Mouse (Mus musculus) embryonic facial prominence, embryonic 14.5 days (tissue): ENCODE results near the gene Llph. TPM values are rescaled to one million over a fixed set of nuclear protein-coding genes. Genes with fewer than 3 reads are reported as not detected.

Source experiments
- ATAC-seq: fragments of 200-750 bp; cut with Nextera tagmentation; 2 replicates; pipeline ENCODE4 v1.8.0; 2017; ENCODE audit warnings: low read depth, moderate number of reproducible peaks, moderate TSS enrichment
- DNase-seq: peaks from one replicate; pipeline ENCODE4 v3.0.0-alpha.2; 2015; ENCODE audit warnings: low spot score
- H3K27ac ChIP-seq: fragments of 300-500 bp; sonication (generic); replicated peaks from 2 replicates; pipeline ENCODE4 v1.5.1; 2014; ENCODE audit warnings: low read depth, mild to moderate bottlenecking, low read length, moderate library complexity
- H3K27me3 ChIP-seq: fragments of 300-500 bp; sonication (generic); replicated peaks from 2 replicates; pipeline ENCODE4 v1.6.1; 2014; ENCODE audit warnings: low read length; ENCODE audit not compliant: control insufficient read depth, insufficient read depth
- H3K36me3 ChIP-seq: fragments of 300-500 bp; sonication (generic); 2 replicates; pipeline ENCODE4 v1.6.1; 2014; ENCODE audit warnings: low read length, mixed read lengths; ENCODE audit not compliant: control insufficient read depth, insufficient read depth
- H3K4me1 ChIP-seq: fragments of 300-500 bp; sonication (generic); 2 replicates; pipeline ENCODE4 v1.6.1; 2014; ENCODE audit warnings: antibody characterized with exemption, low read length; ENCODE audit not compliant: control insufficient read depth, insufficient read depth
- H3K4me2 ChIP-seq: fragments of 300-500 bp; sonication (generic); 2 replicates; pipeline ENCODE4 v1.6.1; 2014; ENCODE audit warnings: low read depth, mild to moderate bottlenecking, low read length, moderate library complexity, mixed read lengths
- H3K4me3 ChIP-seq: fragments of 300-500 bp; sonication (generic); 2 replicates; pipeline ENCODE4 v1.5.1; 2014; ENCODE audit warnings: low read depth, mild to moderate bottlenecking, low read length
- H3K9ac ChIP-seq: fragments of 300-500 bp; sonication (generic); 2 replicates; pipeline ENCODE4 v1.6.1; 2014; ENCODE audit warnings: low read depth, mild to moderate bottlenecking, low read length, moderate library complexity, mixed read lengths
- H3K9me3 ChIP-seq: fragments of 300-500 bp; sonication (generic); 2 replicates; pipeline ENCODE4 v1.6.1; 2016; ENCODE audit warnings: low read length; ENCODE audit not compliant: control insufficient read depth
- WGBS: fragments of 180-500 bp; shearing (Covaris S2); extraction: QIAGEN DNeasy Blood & Tissue Kit; methylation state at CpG from one replicate; pipeline ENCODE4 v1.1.7; 2014; 5-methylcytosine and 5-hydroxymethylcytosine counted together
- polyA plus RNA-seq: library from polyadenylated mRNA; unstranded; fragments of >200 nt; fragmentation: Nextera tagmentation; extraction: Ambion mirVana; gene quantifications from 2 replicates; pipeline ENCODE4 v1.2.1, GENCODE M21; 2014

Gene Llph
- polyA plus RNA-seq, result 43.6 and 44.4 TPM in 2 replicates

GRCm38 (mm10) chr10:120226871-120227661 is at the start of gene Llph:
Gene Llph (plus strand): TSS chr10:120227070.
- peak; percentile 95 for ATAC-seq
- peak; percentile 93 for DNase-seq
- Histone ChIP-seq H3K9ac (peak within 1 kb of the TSS; percentile 82), H3K27ac (0 out of 2 replicates have a peak within 1 kb of the TSS, but pooled peaks have one; percentile 44), H3K27me3 (no peaks in the 10 kb centered on the region), H3K4me1 (0 out of 2 replicates have a peak, but pooled peaks cover 7% of the 10 kb centered on the region), H3K4me2 (peak within 1 kb of the TSS; percentile 91), H3K9me3 (no peaks in the 10 kb centered on the region), H3K36me3 (peaks cover 27% of the 10 kb centered on the region), H3K4me3 (peak within 1 kb of the TSS; percentile 100)
- under 1% methylated on average over 47 of the region's 57 CpGs for WGBS

DNA sequence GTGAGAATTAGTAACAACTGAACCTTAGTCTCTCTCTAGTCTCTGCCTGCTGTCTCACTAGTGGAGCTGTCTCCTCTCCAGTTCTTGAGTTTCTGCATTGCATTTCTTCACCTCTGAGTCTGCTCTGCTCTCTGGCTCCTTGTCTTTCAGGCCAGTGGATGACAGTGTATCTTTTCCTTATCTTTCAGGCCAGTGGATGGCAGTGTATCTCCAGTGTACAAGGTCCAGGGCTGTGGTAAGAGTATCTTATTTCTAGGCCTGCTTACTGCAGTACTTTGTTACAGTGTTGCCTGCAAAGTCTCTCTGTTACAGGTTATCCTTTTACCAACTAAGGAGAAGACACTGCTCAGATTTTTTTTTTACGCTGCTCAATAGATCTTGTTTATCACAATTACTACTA is 44.0 kb upstream of the Llph start:
- H3K36me3 ChIP-seq, result no peaks in the 10 kb centered on the region
- H3K4me1 ChIP-seq, result no peaks in the 10 kb centered on the region
- no peaks in the 10 kb centered on the region for H3K27me3 ChIP-seq
- no peak overlapping the region for H3K4me3 ChIP-seq
- no peaks in the 10 kb centered on the region for H3K9me3 ChIP-seq
- ATAC-seq, result no peak
- DNase-seq, result peak; percentile 13
- H3K27ac ChIP-seq, result no peak overlapping the region
- H3K4me2 ChIP-seq, result no peak overlapping the region
- WGBS, result 89% methylated on average over 1 of the region's 1 CpGs
- no peak overlapping the region for H3K9ac ChIP-seq

DNA sequence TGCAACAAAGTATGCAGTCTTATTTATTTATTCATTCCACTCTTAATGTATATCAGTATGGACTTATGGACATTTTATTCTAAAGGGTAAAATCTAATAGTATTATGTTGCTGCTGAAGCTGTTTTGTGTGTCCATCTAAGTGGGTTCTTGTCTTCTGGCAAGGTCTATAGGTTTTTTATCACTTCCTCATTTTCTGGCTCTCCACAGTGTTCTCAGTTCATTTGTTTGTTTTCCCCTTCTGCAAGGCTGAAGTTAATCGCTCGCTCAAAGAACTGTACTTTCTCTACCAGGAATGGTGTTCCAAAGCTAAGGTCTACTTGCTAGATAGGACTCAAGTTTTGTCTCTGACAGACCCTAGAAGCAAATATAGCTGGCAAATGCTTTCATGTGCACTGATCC is 43.5 kb upstream of the Llph start:
- Histone ChIP-seq H3K4me1 (no peaks in the 10 kb centered on the region), H3K27me3 (no peaks in the 10 kb centered on the region), H3K9me3 (no peaks in the 10 kb centered on the region), H3K9ac (no peak overlapping the region), H3K4me2 (no peak overlapping the region), H3K27ac (no peak overlapping the region), H3K36me3 (no peaks in the 10 kb centered on the region), H3K4me3 (no peak overlapping the region)
- 93% methylated on average over 2 of the region's 2 CpGs for WGBS
- ATAC-seq (no peak), DNase-seq (no peak)

DNA sequence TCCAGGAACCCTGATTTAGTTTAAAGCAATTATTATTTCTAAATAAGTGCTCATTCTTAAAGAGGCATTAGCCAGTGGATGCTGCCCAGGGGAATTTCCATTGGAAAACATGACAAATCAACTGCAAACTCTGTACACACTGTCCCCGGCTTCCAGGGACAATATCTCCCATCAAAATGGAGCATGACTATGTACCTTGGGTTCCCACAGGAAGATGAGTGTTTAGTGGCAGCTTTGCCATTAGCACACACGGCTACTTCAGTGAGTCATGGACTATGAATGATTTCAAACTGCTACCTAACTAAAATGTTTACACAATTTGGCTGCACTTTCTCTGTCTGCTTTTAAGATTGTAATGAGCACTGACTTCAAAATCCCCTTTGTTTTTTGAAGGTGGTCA is 38.4 kb upstream of the Llph start:
- no peaks in the 10 kb centered on the region for H3K27me3 ChIP-seq
- H3K4me2 ChIP-seq, result no peak overlapping the region
- no peaks in the 10 kb centered on the region for H3K9me3 ChIP-seq
- no peak overlapping the region for H3K4me3 ChIP-seq
- H3K27ac ChIP-seq, result no peak overlapping the region
- DNase-seq, result no peak
- H3K36me3 ChIP-seq, result no peaks in the 10 kb centered on the region
- no peak for ATAC-seq
- H3K9ac ChIP-seq, result no peak overlapping the region
- H3K4me1 ChIP-seq, result no peaks in the 10 kb centered on the region
- 53% methylated on average over 2 of the region's 2 CpGs for WGBS

GRCm38 (mm10) chr10:120189276-120189675 is 37.6 kb upstream of the Llph start:
- DNase-seq (no peak), ATAC-seq (no peak)
- WGBS, result 62% methylated on average over 11 of the region's 11 CpGs
- Histone ChIP-seq H3K4me3 (no peak overlapping the region), H3K4me1 (no peaks in the 10 kb centered on the region), H3K27me3 (no peaks in the 10 kb centered on the region), H3K9ac (no peak overlapping the region), H3K9me3 (no peaks in the 10 kb centered on the region), H3K4me2 (no peak overlapping the region), H3K27ac (no peak overlapping the region), H3K36me3 (no peaks in the 10 kb centered on the region)

GRCm38 (mm10) chr10:120189782-120190181 is 37.1 kb upstream of the Llph start:
- H3K27ac ChIP-seq, result no peak overlapping the region
- no peaks in the 10 kb centered on the region for H3K27me3 ChIP-seq
- no peaks in the 10 kb centered on the region for H3K4me1 ChIP-seq
- WGBS, result 26% methylated on average over 6 of the region's 6 CpGs
- no peak overlapping the region for H3K9ac ChIP-seq
- H3K4me2 ChIP-seq, result no peak overlapping the region
- ATAC-seq, result no peak
- H3K9me3 ChIP-seq, result no peaks in the 10 kb centered on the region
- H3K36me3 ChIP-seq, result no peaks in the 10 kb centered on the region
- H3K4me3 ChIP-seq, result no peak overlapping the region
- peak; percentile 32 for DNase-seq

DNA sequence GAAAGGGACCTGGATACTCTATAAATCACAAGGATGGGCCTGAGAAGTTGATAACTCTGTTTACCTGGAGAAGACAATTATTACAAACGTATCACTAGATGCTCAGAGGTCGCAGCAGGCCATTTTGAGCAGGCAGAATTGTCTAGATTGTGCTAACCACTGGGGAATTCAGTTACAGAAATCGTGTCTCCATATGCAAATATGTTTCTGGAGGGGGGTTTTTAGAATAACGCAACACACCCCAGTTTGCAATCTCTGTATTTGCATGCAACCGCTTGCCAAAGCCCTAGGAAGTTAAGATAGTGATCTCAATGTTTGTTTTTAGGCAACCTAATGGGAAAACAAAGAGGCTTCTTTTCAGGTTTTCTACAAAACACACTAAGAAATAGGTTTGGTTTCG is 35.7 kb upstream of the Llph start:
- Histone ChIP-seq H3K27ac (no peak overlapping the region), H3K4me1 (no peaks in the 10 kb centered on the region), H3K9ac (no peak overlapping the region), H3K36me3 (no peaks in the 10 kb centered on the region), H3K4me3 (no peak overlapping the region), H3K9me3 (no peaks in the 10 kb centered on the region), H3K4me2 (no peak overlapping the region), H3K27me3 (no peaks in the 10 kb centered on the region)
- WGBS, result 78% methylated on average over 6 of the region's 6 CpGs
- DNase-seq (no peak), ATAC-seq (no peak)

GRCm38 (mm10) chr10:120192278-120192677 is 34.6 kb upstream of the Llph start:
- Histone ChIP-seq H3K4me2 (no peak overlapping the region), H3K4me1 (no peaks in the 10 kb centered on the region), H3K27me3 (no peaks in the 10 kb centered on the region), H3K4me3 (no peak overlapping the region), H3K36me3 (no peaks in the 10 kb centered on the region), H3K27ac (no peak overlapping the region), H3K9me3 (no peaks in the 10 kb centered on the region), H3K9ac (no peak overlapping the region)
- ATAC-seq (no peak), DNase-seq (no peak)
- 91% methylated on average over 4 of the region's 4 CpGs for WGBS

- Histone ChIP-seq H3K36me3 (no peaks in the 10 kb centered on the region), H3K9ac (no peak overlapping the region), H3K27ac (no peak overlapping the region), H3K27me3 (no peaks in the 10 kb centered on the region), H3K4me3 (no peak overlapping the region), H3K9me3 (no peaks in the 10 kb centered on the region), H3K4me1 (no peaks in the 10 kb centered on the region), H3K4me2 (no peak overlapping the region)
- DNase-seq (no peak), ATAC-seq (no peak)
- WGBS, result 90% methylated on average over 8 of the region's 8 CpGs
These were observed 33.6 kb upstream of the Llph start for GRCm38 (mm10) chr10:120193255-120193654.
